Mouse (Mus musculus) CH12.LX (cell line): ENCODE data around the gene Bcl2l15. TPM values are rescaled to one million over a fixed set of nuclear protein-coding genes. Genes with fewer than 3 reads are reported as not detected.

Experiments used
- DNase-seq: peaks from one replicate; pipeline ENCODE4 v3.0.0-alpha.2; 2013; ENCODE audit errors: extremely low read depth
- H3K27ac ChIP-seq: 2 replicates; pipeline ENCODE4 v1.5.1; 2012; ENCODE audit warnings: low read depth, mild to moderate bottlenecking, control low read depth, moderate library complexity; ENCODE audit not compliant: insufficient read depth
- H3K27me3 ChIP-seq: replicated peaks from 2 replicates; pipeline ENCODE3; 2012; ENCODE audit warnings: inconsistent platforms
- H3K36me3 ChIP-seq, 2 experiments: replicated peaks in 1 of 2; 2 replicates each; pipeline versions ENCODE3 to v1.6.1; 2012; ENCODE audit warnings: inconsistent platforms in 1 of 2, low read length in 1 of 2, mild to moderate bottlenecking in 1 of 2, mixed read lengths in 1 of 2, moderate library complexity in 1 of 2; ENCODE audit not compliant: control insufficient read depth in 1 of 2, insufficient read depth in 1 of 2
- H3K4me1 ChIP-seq, 2 experiments: 2 replicates each; pipeline ENCODE4 v1.6.1; 2012; ENCODE audit warnings: inconsistent platforms in 1 of 2, moderate library complexity in 1 of 2; ENCODE audit not compliant: insufficient read depth in 2 of 2, control insufficient read depth in 1 of 2
- H3K4me2 ChIP-seq: 2 replicates; pipeline ENCODE4 v1.6.1; 2012; ENCODE audit warnings: low read depth, mild to moderate bottlenecking, control low read depth; ENCODE audit not compliant: poor library complexity, insufficient read depth, severe bottlenecking
- H3K4me3 ChIP-seq, 3 experiments: fragments of 150-350 bp in 1 of 3; sonication (generic) in 1 of 3; replicated peaks in 1 of 3; 2 replicates each; pipeline versions ENCODE3 to v1.5.1; 2011 to 2012; ENCODE audit warnings: low read depth in 2 of 3, low read length in 2 of 3, mild to moderate bottlenecking in 2 of 3, moderate library complexity in 2 of 3, control low read depth in 1 of 3, improper control_type of control experiment in 1 of 3, inconsistent platforms in 1 of 3, mixed read lengths in 1 of 3; ENCODE audit not compliant: poor library complexity in 1 of 3
- H3K79me2 ChIP-seq: replicated peaks from 2 replicates; pipeline ENCODE4 v1.6.1; 2012; ENCODE audit warnings: mild to moderate bottlenecking, moderate library complexity; ENCODE audit not compliant: control insufficient read depth, poor library complexity, insufficient read depth, severe bottlenecking; ENCODE audit errors: extremely low read depth
- H3K9ac ChIP-seq: 2 replicates; pipeline ENCODE4 v1.6.1; 2012; ENCODE audit warnings: low read depth, mild to moderate bottlenecking, control low read depth, moderate library complexity; ENCODE audit not compliant: insufficient read depth
- H3K9me3 ChIP-seq: replicated peaks from 2 replicates; pipeline ENCODE3; 2012; ENCODE audit warnings: low read length, inconsistent platforms, mixed read lengths
- CHD2 ChIP-seq: IDR thresholded peaks from 2 replicates; pipeline ENCODE4 v1.6.1; 2011; ENCODE audit warnings: low read length, improper control_type of control experiment
- CTCF ChIP-seq, 2 experiments: IDR thresholded peaks in 1 of 2; conservative IDR thresholded peaks in 1 of 2; 2 replicates each; pipeline ENCODE4 v1.5.1; 2011 to 2012; ENCODE audit warnings: low read depth in 2 of 2, low read length in 2 of 2, improper control_type of control experiment in 1 of 2, inconsistent platforms in 1 of 2, mild to moderate bottlenecking in 1 of 2, moderate library complexity in 1 of 2
- E2F4 ChIP-seq: IDR thresholded peaks from 2 replicates; pipeline ENCODE4 v1.6.1; 2011; ENCODE audit warnings: low read depth, low read length, improper control_type of control experiment; ENCODE audit not compliant: insufficient replicate concordance
- ELF1 ChIP-seq: IDR thresholded peaks from 2 replicates; pipeline ENCODE4 v1.6.1; 2014; ENCODE audit warnings: low read depth, mild to moderate bottlenecking, inconsistent platforms, low read length, improper control_type of control experiment
- EP300 ChIP-seq: IDR thresholded peaks from 2 replicates; pipeline ENCODE4 v1.6.1; 2011; ENCODE audit warnings: low read length, improper control_type of control experiment
- ETS1 ChIP-seq: conservative IDR thresholded peaks from 2 replicates; pipeline ENCODE4 v1.6.1; 2012; ENCODE audit warnings: low read depth, mild to moderate bottlenecking, inconsistent platforms, low read length, improper control_type of control experiment, moderate library complexity
- IRF4 ChIP-seq: IDR thresholded peaks from 2 replicates; pipeline ENCODE4 v1.6.1; 2014; ENCODE audit warnings: low read depth, mild to moderate bottlenecking, inconsistent platforms, low read length, improper control_type of control experiment
- KAT2A ChIP-seq: IDR thresholded peaks from 2 replicates; pipeline ENCODE4 v1.6.1; 2012; ENCODE audit warnings: low read length, improper control_type of control experiment, inconsistent platforms; ENCODE audit not compliant: insufficient replicate concordance
- MAZ ChIP-seq: IDR thresholded peaks from 2 replicates; pipeline ENCODE4 v1.6.1; 2012; ENCODE audit warnings: low read depth, mild to moderate bottlenecking, inconsistent platforms, low read length, improper control_type of control experiment, moderate library complexity
- MEF2A ChIP-seq: IDR thresholded peaks from 2 replicates; pipeline ENCODE4 v1.6.1; 2014; ENCODE audit warnings: low read depth, mild to moderate bottlenecking, inconsistent platforms, low read length, improper control_type of control experiment, borderline replicate concordance
- MXI1 ChIP-seq: IDR thresholded peaks from 2 replicates; pipeline ENCODE4 v1.6.1; 2011; ENCODE audit warnings: mild to moderate bottlenecking, low read depth, low read length, improper control_type of control experiment
- MYC ChIP-seq: IDR thresholded peaks from 2 replicates; pipeline ENCODE4 v1.6.1; 2011; ENCODE audit warnings: low read depth, mild to moderate bottlenecking, improper control_type of control experiment, low read length
- POLR2AphosphoS2 ChIP-seq: IDR thresholded peaks from 2 replicates; pipeline ENCODE4 v1.6.1; 2011; ENCODE audit warnings: low read depth, low read length, improper control_type of control experiment
- RAD21 ChIP-seq: IDR thresholded peaks from 2 replicates; pipeline ENCODE4 v1.6.1; 2011; ENCODE audit warnings: low read depth, mild to moderate bottlenecking, low read length, improper control_type of control experiment, moderate library complexity
- SIN3A ChIP-seq: IDR thresholded peaks from 2 replicates; pipeline ENCODE4 v1.6.1; 2012; ENCODE audit warnings: low read length, improper control_type of control experiment, inconsistent platforms
- SMC3 ChIP-seq: IDR thresholded peaks from 2 replicates; pipeline ENCODE4 v1.6.1; 2011; ENCODE audit warnings: low read depth, low read length, improper control_type of control experiment
- TBP ChIP-seq: conservative IDR thresholded peaks from 2 replicates; pipeline ENCODE4 v1.6.1; 2011; ENCODE audit warnings: low read depth, low read length, improper control_type of control experiment
- ZC3H11A ChIP-seq: IDR thresholded peaks from 2 replicates; pipeline ENCODE4 v1.6.1; 2012; ENCODE audit warnings: low read depth, mild to moderate bottlenecking, inconsistent platforms, low read length, improper control_type of control experiment
- ZKSCAN1 ChIP-seq: IDR thresholded peaks from 2 replicates; pipeline ENCODE4 v1.6.1; 2012; ENCODE audit warnings: low read depth, inconsistent platforms, low read length, improper control_type of control experiment, borderline replicate concordance
- dilution Hi-C: fragments of 300-500 bp; cut with MboI; formaldehyde crosslinking; loops from 2 replicates; pipeline ENCODE4 v1.14.3; 2020; ENCODE audit warnings: low sequenced_read_pairs; ENCODE audit not compliant: extremely low pct_unique_long_range_greater_than_20kb, extremely low pct_ligation_motif_present
- in situ Hi-C: fragments of 300-500 bp; cut with MboI; formaldehyde crosslinking; loops from 3 replicates; pipeline ENCODE4 v1.14.3; 2019; ENCODE audit warnings: low sequenced_read_pairs, low pct_ligation_motif_present, low pct_unique_long_range_greater_than_20kb, mixed read lengths
- polyA plus RNA-seq: library from polyadenylated mRNA; unstranded; fragments of >175 nt; gene quantifications from 2 replicates; pipeline ENCODE4 v1.2.1, GENCODE M21; 2012; ENCODE audit warnings: low read depth; ENCODE audit not compliant: insufficient read length
- total RNA-seq, 2 experiments: library from RNA; depleted of rRNA; stranded (reverse); fragments of 300-350 nt in 1 of 2; fragments of >200 nt in 1 of 2; gene quantifications; 2 replicates each; pipeline ENCODE4 v1.2.3; 2012 to 2014

Bcl2l15 gene
- total and polyA plus RNA-seq, 3 experiments, result 12.2 to 24.9 (median 23.0) TPM

DNA sequence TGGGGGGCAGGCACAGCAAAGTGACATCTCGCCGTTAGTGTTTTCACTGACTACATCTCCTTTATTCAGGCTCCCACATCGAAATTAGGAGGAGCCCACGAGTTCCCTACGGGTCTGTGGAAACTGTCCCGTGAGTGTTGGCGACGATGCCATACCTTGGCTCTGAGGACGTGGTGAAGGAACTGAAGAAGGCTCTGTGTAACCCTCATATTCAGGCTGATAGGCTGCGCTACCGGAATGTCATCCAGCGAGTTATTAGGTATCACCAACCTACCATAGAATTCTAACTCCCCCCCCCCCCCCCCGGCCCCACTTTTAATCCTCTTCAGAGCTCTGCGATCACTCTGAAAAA, 22.6 kb upstream of the Bcl2l15 start:
- Histone ChIP-seq H3K9me3 (no peaks in the 10 kb centered on the region), H3K79me2 (peaks cover 48% of the 10 kb centered on the region), H3K4me3 (peak overlapping the region; percentile 88 to 90 (median 89)), H3K4me1 (peaks cover 5 to 51% of the 10 kb centered on the region in 2 experiments; a peak in 3 of 4 replicates), H3K4me2 (peak overlapping the region; percentile 18), H3K27ac (peak overlapping the region; percentile 36; the same call in 1 of the 2 replicates), H3K27me3 (no peaks in the 10 kb centered on the region), H3K9ac (peak overlapping the region; percentile 85), H3K36me3 (peaks cover 22 to 60% of the 10 kb centered on the region in 2 experiments)
- in situ Hi-C loops (no loop called here), dilution Hi-C loops (no loop called here)
- DNase-seq, result no peak
- TF ChIP-seq POLR2AphosphoS2 (no peak), E2F4 (no peak), MEF2A (no peak), TBP (0 out of 2 replicates have a peak, but pooled peaks have one; percentile 22)

DNA sequence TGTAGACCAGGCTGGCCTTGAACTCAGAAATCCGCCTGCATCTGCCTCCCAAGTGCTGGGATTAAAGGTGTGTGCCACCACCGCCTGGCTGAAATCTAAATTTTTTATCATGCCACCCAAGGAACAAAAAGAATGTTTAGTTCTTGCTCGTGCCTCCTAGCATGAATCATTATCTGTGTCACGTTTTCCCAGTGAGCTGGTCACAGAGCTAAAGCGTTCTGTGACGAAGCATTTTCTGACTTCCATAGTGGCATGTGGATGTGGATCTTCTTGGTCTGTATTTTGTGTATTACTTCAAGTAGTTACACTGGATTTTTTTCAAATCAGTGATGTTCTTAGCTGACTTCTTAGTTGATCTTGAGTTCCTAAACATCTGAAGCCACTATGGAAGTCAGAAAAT, 21.4 kb upstream of the Bcl2l15 start:
- 0 out of 2 replicates have a peak overlapping the region, but pooled peaks have one; percentile 85 for H3K9ac ChIP-seq
- no peak for DNase-seq
- peaks cover 26 to 63% of the 10 kb centered on the region in 2 experiments for H3K36me3 ChIP-seq
- H3K27ac ChIP-seq, result no peak overlapping the region
- in situ Hi-C loops, result no loop called here
- H3K4me1 ChIP-seq, result peaks cover 5 to 41% of the 10 kb centered on the region in 2 experiments; a peak in 3 of 4 replicates
- TF ChIP-seq ETS1 (no peak), MAZ (no peak), CHD2 (no peak), MYC (no peak)
- TF ChIP-seq, all 38 proteins: peak for 0
- Histone ChIP-seq H3K79me2 (peaks cover 46% of the 10 kb centered on the region), H3K27me3 (no peaks in the 10 kb centered on the region), H3K9me3 (no peaks in the 10 kb centered on the region), H3K4me3 (no peak overlapping the region), H3K4me2 (no peak overlapping the region)
- dilution Hi-C loops, result no loop called here

DNA sequence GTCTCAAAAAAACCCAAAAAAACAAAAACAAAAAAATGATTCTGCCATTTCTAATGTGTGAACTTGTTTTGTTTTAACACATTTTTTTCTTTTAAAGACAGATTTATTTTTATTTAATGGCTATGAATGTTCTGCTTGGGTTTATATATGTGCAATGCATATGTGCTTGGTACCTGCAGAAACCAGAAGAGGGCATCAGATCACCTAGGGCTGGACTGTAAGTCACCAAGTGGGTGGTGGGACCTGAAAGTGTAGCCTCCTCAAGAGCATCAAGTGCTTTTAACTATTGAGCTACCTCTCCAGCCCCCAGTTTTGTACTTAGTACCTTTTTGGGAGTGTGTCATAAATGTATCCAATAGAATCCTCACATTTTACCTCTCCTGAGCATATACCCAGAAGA, 4.9 kb upstream of the Bcl2l15 start:
- Histone ChIP-seq H3K79me2 (no peaks in the 10 kb centered on the region), H3K9me3 (no peaks in the 10 kb centered on the region), H3K27ac (no peak overlapping the region), H3K4me1 (peaks cover 9 to 23% of the 10 kb centered on the region in 2 experiments), H3K9ac (no peak overlapping the region), H3K27me3 (no peaks in the 10 kb centered on the region), H3K4me2 (no peak overlapping the region), H3K36me3 (peaks cover 10 to 13% of the 10 kb centered on the region in 2 experiments), H3K4me3 (no peak overlapping the region)
- peak; percentile 32 for DNase-seq
- dilution Hi-C loops, result no loop called here
- TF ChIP-seq EP300 (no peak), POLR2AphosphoS2 (no peak), MXI1 (no peak), ELF1 (no peak), ZC3H11A (0 out of 2 replicates have a peak, but pooled peaks have one; percentile 24), IRF4 (0 out of 2 replicates have a peak, but pooled peaks have one; percentile 21), TBP (no peak), SIN3A (no peak), RAD21 (peak; percentile 69), ZKSCAN1 (no peak), KAT2A (no peak), SMC3 (peak; percentile 65), CTCF (conservative IDR thresholded peaks at IDR 0.05 in 1 of 2, IDR thresholded peaks at IDR 0.05 in 1 of 2; ENCODE audit: low read depth in 2 of 2, low read length in 2 of 2) (peak; percentile 9 to 68; a peak in 2 of 4 replicates)
- in situ Hi-C loops, result loop anchor here (25.0 kb wide), 1 partner anchor 260 kb away; no protein-coding TSS in a partner anchor
